Mouse (Mus musculus): ENCODE data around the gene Fip1l1.
A peak's percentile ranks its signal among the peaks of the same experiment; 100 is the strongest.

DNA sequence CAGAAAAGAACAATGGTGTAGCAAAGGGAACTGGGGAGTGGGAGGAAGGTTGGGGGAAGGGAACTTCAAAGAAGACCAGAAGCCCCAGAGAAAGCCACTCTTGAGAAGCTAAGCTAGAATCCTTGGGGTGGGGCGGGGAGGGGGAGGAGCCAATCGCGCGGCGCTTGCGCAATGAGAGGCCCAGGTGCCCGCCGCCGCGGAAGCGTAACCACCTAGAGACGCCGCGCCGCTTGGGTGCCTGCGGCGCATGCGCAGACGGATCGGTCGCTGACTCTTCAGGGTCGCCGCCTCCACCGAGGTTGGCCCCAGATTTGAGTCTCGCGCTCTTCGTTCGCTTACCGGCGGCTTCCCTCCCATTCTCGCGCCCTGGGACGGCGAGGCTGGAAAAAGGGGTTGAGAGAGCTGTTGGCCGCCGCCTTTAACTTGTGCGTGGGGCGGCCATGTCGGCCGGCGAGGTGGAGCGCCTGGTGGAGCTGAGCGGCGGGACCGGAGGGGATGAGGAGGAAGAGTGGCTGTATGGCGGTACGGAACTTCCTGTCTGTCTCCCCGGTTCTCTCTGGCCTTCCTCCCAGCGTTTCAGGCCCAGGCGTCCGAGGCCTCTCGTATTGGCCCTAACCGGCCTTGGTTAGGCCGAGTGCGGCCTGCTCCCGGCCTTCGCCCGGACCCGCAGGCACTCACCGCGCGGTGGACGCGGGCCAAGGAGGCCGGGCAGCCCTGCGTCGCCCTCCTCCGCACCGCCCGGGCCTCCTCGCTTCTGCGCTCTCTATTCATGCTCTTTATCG is at the start of gene Fip1l1:
- peak; percentile 94 for TF ChIP-seq POLR2A (IDR thresholded peaks at IDR 0.05; ENCODE audit: control insufficient read depth, low read depth, low read length)
- no peak for TF ChIP-seq CTCF (IDR thresholded peaks at IDR 0.05; ENCODE audit: control insufficient read depth, insufficient read depth, insufficient replicate concordance, low read depth, low read length)
